Mouse (Mus musculus): ENCODE measurements around the gene Syn2. TPM values are rescaled to one million over a fixed set of nuclear protein-coding genes. Genes with fewer than 3 reads are reported as not detected.
A peak's percentile ranks its signal among the peaks of the same experiment; 100 is the strongest.

Gene Syn2
- polyA plus RNA-seq, 1 experiment from 2014 or later: 5.7 TPM

DNA sequence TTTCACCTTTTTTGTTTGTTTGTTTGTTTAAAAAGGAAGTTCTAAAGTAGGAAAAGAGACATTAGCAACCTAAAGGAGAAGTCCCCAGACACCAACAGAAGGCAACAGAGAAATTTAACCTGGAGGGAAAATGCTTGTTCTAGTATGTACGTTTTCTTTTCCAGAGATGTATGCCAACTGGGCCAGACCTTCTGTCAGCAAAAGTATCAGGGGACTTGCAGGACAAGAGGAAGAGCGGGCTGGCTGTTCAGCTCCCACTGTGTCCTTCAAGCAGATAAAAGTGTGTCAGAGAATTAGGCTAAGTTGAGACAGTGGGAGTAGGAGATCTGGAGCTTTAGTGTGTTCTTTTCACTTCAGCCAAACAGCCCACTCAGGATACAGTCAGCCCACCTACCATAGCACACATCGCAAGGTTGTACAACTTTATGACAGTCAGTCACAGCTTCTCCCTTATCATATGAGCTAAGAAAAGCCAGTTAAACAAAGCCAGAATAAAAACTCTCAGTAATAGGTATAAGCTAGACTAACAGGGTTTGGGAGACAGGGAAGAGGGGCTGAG lies 110.9 kb downstream of the Syn2 start:
- 77% methylated on average over 3 of the region's 3 CpGs for WGBS
- Histone ChIP-seq H3K36me3 (ENCODE audit: control insufficient read depth, insufficient read depth, low read length) (no peaks in the 10 kb centered on the region), H3K9me3 (ENCODE audit: control insufficient read depth, low read length) (no peaks in the 10 kb centered on the region), H3K27me3 (replicated peaks; ENCODE audit: control insufficient read depth, insufficient read depth, low read length) (no peaks in the 10 kb centered on the region), H3K4me2 (ENCODE audit: low read depth, low read length) (no peak overlapping the region), H3K4me1 (ENCODE audit: control insufficient read depth, insufficient read depth, low read length) (no peaks in the 10 kb centered on the region), H3K9ac (ENCODE audit: low read depth, low read length) (no peak overlapping the region), H3K4me3 (ENCODE audit: low read depth, low read length) (no peak overlapping the region), H3K27ac (replicated peaks; ENCODE audit: low read depth, low read length) (no peak overlapping the region)
- ATAC-seq (ENCODE audit: low read depth) (no peak), DNase-seq (ENCODE audit: low spot score) (no peak)

DNA sequence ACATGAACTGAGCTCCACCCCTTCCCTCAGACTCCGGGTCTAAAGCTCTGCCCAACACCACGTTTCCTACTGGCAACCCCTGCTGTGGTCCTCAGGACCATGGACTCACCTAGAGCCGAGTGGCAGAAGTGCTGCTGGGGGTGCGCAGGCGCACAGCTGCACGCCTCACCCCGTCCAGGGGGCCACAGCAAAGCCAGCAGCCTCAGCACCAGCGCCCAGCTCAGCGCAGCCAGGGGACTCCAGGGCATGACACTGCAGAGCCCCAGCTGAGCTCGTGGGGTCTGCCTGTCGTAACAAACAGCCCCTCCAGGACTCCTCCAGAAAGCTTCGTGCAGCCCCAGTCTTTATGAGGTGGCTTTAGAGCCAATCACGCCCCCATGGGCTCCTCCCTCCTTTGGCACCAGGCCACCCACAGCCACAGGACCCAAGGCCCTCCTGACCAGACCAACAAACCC lies 116.9 kb downstream of the Syn2 start:
- Histone ChIP-seq H3K27ac (replicated peaks; ENCODE audit: low read depth, low read length) (no peak overlapping the region), H3K36me3 (ENCODE audit: control insufficient read depth, insufficient read depth, low read length) (no peaks in the 10 kb centered on the region), H3K4me1 (ENCODE audit: control insufficient read depth, insufficient read depth, low read length) (peaks cover 6% of the 10 kb centered on the region; the same call in 1 of the 2 replicates), H3K9me3 (ENCODE audit: control insufficient read depth, low read length) (no peaks in the 10 kb centered on the region), H3K9ac (ENCODE audit: low read depth, low read length) (peak overlapping the region; percentile 42), H3K27me3 (replicated peaks; ENCODE audit: control insufficient read depth, insufficient read depth, low read length) (no peaks in the 10 kb centered on the region), H3K4me3 (ENCODE audit: low read depth, low read length) (peak overlapping the region; percentile 18; the same call in 1 of the 2 replicates), H3K4me2 (ENCODE audit: low read depth, low read length) (peak overlapping the region; percentile 52)
- DNase-seq (ENCODE audit: low spot score) (no peak), ATAC-seq (ENCODE audit: low read depth) (no peak)
- 10% methylated on average over 12 of the region's 13 CpGs for WGBS

DNA sequence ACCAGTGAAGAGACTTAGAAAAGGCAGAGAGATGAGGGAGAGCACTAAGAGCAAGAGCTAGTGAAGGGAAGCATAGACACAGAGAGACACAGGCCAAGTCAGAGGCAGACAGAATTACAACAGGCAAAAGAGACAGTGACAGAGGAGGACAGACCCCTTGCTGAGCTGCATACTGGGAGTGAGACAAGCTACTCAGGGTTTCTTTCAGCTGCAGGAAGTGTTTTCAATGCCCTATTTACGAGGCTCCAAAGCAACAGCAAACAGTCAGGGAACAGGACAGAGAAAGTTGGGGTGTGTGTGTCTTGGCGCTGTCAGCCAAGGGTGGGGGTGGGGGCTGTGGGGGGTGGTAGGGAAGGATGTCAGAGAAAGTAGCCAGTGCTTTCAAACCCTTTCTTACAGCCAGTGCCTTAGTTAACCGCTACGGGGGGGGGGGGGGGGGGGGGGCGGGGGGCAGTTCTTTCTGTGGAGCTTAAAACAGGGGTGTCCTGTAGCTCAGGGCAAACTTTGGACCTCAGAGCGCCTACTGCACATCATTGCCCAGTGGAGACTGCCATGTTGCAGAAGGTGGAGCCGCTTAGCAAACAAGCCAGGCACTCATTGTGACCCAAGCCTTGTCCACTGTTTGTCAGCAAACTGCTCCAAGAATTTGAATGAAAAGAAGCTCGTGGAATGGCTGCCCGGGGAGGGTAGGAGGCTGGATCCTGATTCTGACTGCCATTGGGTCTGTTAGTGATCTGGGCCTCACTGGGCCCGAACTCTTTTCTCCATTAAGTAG lies 117.6 kb downstream of the Syn2 start, which contains the start of gene Timp4:
Gene Timp4, minus strand, starts transcription at position 107 of the 775 bp plus-strand sequence.
- Histone ChIP-seq H3K4me2 (ENCODE audit: low read depth, low read length) (peak within 1 kb of the TSS; percentile 52), H3K27me3 (replicated peaks; ENCODE audit: control insufficient read depth, insufficient read depth, low read length) (no peaks in the 10 kb centered on the region), H3K9me3 (ENCODE audit: control insufficient read depth, low read length) (no peaks in the 10 kb centered on the region), H3K9ac (ENCODE audit: low read depth, low read length) (peak within 1 kb of the TSS; percentile 42), H3K27ac (replicated peaks; ENCODE audit: low read depth, low read length) (no peak within 1 kb of the TSS), H3K4me3 (ENCODE audit: low read depth, low read length) (peak within 1 kb of the TSS; percentile 18; the same call in 1 of the 2 replicates), H3K36me3 (ENCODE audit: control insufficient read depth, insufficient read depth, low read length) (no peaks in the 10 kb centered on the region), H3K4me1 (ENCODE audit: control insufficient read depth, insufficient read depth, low read length) (peaks cover 6% of the 10 kb centered on the region; the same call in 1 of the 2 replicates)
- DNase-seq (ENCODE audit: low spot score) (no peak), ATAC-seq (ENCODE audit: low read depth) (no peak)
- 42% methylated on average over 6 of the region's 10 CpGs for WGBS

DNA sequence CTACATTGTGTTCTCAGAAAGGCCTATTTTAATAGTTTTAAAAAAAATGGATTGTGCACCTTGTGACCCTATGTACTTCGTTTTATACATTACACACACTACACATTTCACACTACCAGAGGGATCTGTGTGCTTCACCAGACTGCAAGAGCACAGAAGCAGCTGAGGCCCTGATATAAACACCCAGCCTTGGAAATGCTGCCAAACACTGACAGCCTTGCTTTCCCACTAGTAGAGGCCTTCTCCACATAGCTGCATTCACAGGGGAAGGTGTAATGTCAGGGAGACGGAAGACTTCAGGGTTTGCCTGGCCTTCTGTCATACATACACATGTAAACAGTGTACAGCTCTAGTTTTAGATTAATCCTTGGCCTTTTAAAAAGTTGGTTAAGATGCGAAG lies 120.5 kb downstream of the Syn2 start:
- WGBS: 83% methylated on average over 3 of the region's 3 CpGs
- no peak overlapping the region for H3K4me2 ChIP-seq (ENCODE audit: low read depth, low read length)
- peaks cover 6% of the 10 kb centered on the region; the same call in 1 of the 2 replicates for H3K4me1 ChIP-seq (ENCODE audit: control insufficient read depth, insufficient read depth, low read length)
- no peak for DNase-seq (ENCODE audit: low spot score)
- no peak overlapping the region for H3K4me3 ChIP-seq (ENCODE audit: low read depth, low read length)
- no peak overlapping the region for H3K9ac ChIP-seq (ENCODE audit: low read depth, low read length)
- no peak for ATAC-seq (ENCODE audit: low read depth)
- H3K36me3 ChIP-seq (ENCODE audit: control insufficient read depth, insufficient read depth, low read length): no peaks in the 10 kb centered on the region
- no peak overlapping the region for H3K27ac ChIP-seq (replicated peaks; ENCODE audit: low read depth, low read length)
- no peaks in the 10 kb centered on the region for H3K9me3 ChIP-seq (ENCODE audit: control insufficient read depth, low read length)
- H3K27me3 ChIP-seq (replicated peaks; ENCODE audit: control insufficient read depth, insufficient read depth, low read length): no peaks in the 10 kb centered on the region

DNA sequence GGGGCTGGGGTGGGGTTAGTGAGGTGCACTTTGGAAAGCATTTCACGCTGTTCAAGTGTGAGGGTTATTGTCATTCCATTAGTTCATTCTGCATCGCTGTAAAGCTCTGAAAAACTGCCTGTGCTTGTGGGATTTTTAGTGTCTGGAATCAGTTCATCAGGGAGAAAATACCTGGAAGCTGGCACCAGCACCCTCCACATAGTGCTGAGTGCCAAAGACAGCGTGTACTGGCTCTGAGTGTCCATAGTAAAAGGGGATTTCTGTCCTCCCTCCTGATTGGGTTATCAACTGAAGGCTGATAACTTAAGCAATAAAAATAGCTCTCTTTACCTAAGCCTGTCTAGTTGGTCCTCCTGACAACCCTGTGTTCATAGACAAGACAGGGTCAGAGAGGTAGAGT lies 125.8 kb downstream of the Syn2 start:
- H3K4me1 ChIP-seq (ENCODE audit: control insufficient read depth, insufficient read depth, low read length): no peaks in the 10 kb centered on the region
- WGBS: 88% methylated on average over 3 of the region's 3 CpGs
- no peak overlapping the region for H3K4me3 ChIP-seq (ENCODE audit: low read depth, low read length)
- H3K9ac ChIP-seq (ENCODE audit: low read depth, low read length): no peak overlapping the region
- H3K27me3 ChIP-seq (replicated peaks; ENCODE audit: control insufficient read depth, insufficient read depth, low read length): no peaks in the 10 kb centered on the region
- no peaks in the 10 kb centered on the region for H3K9me3 ChIP-seq (ENCODE audit: control insufficient read depth, low read length)
- no peak overlapping the region for H3K4me2 ChIP-seq (ENCODE audit: low read depth, low read length)
- no peak overlapping the region for H3K27ac ChIP-seq (replicated peaks; ENCODE audit: low read depth, low read length)
- DNase-seq (ENCODE audit: low spot score): no peak
- no peak for ATAC-seq (ENCODE audit: low read depth)
- no peaks in the 10 kb centered on the region for H3K36me3 ChIP-seq (ENCODE audit: control insufficient read depth, insufficient read depth, low read length)

DNA sequence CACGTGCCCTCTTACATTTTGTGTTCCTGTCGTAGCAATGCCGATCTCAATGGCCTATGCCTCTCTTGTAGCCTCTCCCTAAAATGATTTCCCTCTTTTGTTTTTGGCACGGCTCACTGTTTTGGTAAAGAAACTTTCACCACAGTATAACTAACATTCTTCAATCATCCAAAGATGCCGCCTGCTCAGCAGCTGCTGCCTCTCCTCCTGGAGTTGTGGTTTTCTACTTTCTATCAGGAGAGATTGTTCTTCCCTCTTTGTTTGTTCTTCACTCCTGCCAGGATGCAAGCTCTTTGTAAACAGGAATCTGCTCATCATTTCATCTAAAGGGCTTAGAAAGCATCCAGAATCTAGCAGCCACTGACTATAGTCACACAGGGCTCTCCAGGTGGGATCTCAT lies 132.1 kb downstream of the Syn2 start:
- ATAC-seq (ENCODE audit: low read depth) (no peak), DNase-seq (ENCODE audit: low spot score) (no peak)
- H3K4me2 ChIP-seq (ENCODE audit: low read depth, low read length): no peak overlapping the region
- no peaks in the 10 kb centered on the region for H3K9me3 ChIP-seq (ENCODE audit: control insufficient read depth, low read length)
- no peak overlapping the region for H3K4me3 ChIP-seq (ENCODE audit: low read depth, low read length)
- no peak overlapping the region for H3K27ac ChIP-seq (replicated peaks; ENCODE audit: low read depth, low read length)
- no peaks in the 10 kb centered on the region for H3K36me3 ChIP-seq (ENCODE audit: control insufficient read depth, insufficient read depth, low read length)
- no peaks in the 10 kb centered on the region for H3K27me3 ChIP-seq (replicated peaks; ENCODE audit: control insufficient read depth, insufficient read depth, low read length)
- no peak overlapping the region for H3K9ac ChIP-seq (ENCODE audit: low read depth, low read length)
- H3K4me1 ChIP-seq (ENCODE audit: control insufficient read depth, insufficient read depth, low read length): peaks cover under 1% of the 10 kb centered on the region; the same call in 1 of the 2 replicates
- 70% methylated on average over 5 of the region's 5 CpGs for WGBS

DNA sequence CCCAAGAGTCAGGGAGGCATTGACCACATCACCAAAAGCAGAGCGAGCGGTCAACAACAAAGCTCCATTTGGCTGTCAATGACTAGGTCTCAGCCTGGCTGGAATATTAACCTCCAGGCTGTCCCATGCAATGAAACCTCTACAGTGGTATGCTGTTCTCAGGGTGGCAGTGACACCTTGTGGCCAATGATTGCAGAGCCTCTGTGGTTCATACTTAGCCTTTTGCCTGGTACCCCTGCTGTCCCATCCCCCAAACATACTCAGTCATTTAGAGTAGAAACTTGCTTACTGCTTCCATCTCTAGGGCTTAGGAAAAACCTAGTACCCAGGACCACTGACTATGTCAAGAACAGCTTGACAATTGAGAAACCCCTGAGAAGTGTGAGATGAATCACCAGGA lies 133.2 kb downstream of the Syn2 start:
- WGBS: 43% methylated on average over 2 of the region's 2 CpGs
- DNase-seq (ENCODE audit: low spot score): peak; percentile 81
- H3K27me3 ChIP-seq (replicated peaks; ENCODE audit: control insufficient read depth, insufficient read depth, low read length): no peaks in the 10 kb centered on the region
- H3K27ac ChIP-seq (replicated peaks; ENCODE audit: low read depth, low read length): no peak overlapping the region
- H3K9ac ChIP-seq (ENCODE audit: low read depth, low read length): no peak overlapping the region
- no peak overlapping the region for H3K4me2 ChIP-seq (ENCODE audit: low read depth, low read length)
- no peak overlapping the region for H3K4me3 ChIP-seq (ENCODE audit: low read depth, low read length)
- H3K36me3 ChIP-seq (ENCODE audit: control insufficient read depth, insufficient read depth, low read length): no peaks in the 10 kb centered on the region
- peaks cover 3% of the 10 kb centered on the region; the same call in 1 of the 2 replicates for H3K4me1 ChIP-seq (ENCODE audit: control insufficient read depth, insufficient read depth, low read length)
- no peaks in the 10 kb centered on the region for H3K9me3 ChIP-seq (ENCODE audit: control insufficient read depth, low read length)
- ATAC-seq (ENCODE audit: low read depth): peak; percentile 81

DNA sequence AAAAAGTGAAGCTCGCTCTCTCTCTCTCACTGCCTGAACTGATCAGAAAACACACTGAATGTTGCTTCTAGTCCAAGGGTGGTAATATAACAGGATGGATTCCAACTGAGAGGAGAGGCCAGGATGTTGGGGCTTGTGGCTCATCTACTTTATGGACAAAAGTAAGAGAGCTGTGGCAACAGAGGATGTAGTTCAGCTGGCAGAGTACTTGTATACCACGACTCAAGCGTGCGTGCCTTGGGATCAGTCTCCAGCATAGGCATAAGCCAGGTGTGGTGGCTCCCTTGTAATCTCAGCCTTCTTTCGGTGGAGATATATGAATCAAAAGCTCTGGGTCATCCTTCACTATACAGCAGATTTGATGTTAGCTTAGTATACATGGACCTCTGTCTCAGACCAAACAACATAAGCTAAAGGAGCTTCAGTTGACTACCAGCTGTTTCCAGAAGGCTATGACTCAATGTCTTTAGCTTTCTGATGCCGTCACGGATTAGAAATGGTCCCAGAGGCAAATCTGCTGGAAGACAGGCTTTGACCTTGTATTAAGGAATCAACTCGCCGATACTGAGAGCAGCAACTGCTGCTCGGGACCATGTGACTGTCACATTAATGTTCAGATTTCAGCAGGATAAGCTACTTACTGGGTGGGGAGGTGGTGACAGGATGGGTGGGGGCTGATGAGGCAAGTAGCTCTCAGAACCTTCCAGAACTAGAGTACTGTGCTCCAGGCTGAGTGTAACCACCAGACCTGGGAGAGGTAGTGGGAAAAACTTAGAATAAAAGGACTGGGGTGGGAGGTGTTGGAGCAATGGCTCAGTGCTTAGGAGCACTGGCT lies 134.1 kb downstream of the Syn2 start:
- DNase-seq (ENCODE audit: low spot score) (no peak), ATAC-seq (ENCODE audit: low read depth) (no peak)
- no peak overlapping the region for H3K27ac ChIP-seq (replicated peaks; ENCODE audit: low read depth, low read length)
- H3K36me3 ChIP-seq (ENCODE audit: control insufficient read depth, insufficient read depth, low read length): no peaks in the 10 kb centered on the region
- 81% methylated on average over 10 of the region's 10 CpGs for WGBS
- H3K27me3 ChIP-seq (replicated peaks; ENCODE audit: control insufficient read depth, insufficient read depth, low read length): no peaks in the 10 kb centered on the region
- H3K9ac ChIP-seq (ENCODE audit: low read depth, low read length): no peak overlapping the region
- H3K9me3 ChIP-seq (ENCODE audit: control insufficient read depth, low read length): no peaks in the 10 kb centered on the region
- H3K4me2 ChIP-seq (ENCODE audit: low read depth, low read length): no peak overlapping the region
- no peak overlapping the region for H3K4me3 ChIP-seq (ENCODE audit: low read depth, low read length)
- H3K4me1 ChIP-seq (ENCODE audit: control insufficient read depth, insufficient read depth, low read length): peaks cover 3% of the 10 kb centered on the region; the same call in 1 of the 2 replicates
